Mouse (Mus musculus) kidney, adult 18-20 months (tissue): ENCODE measurements at regions not wholly inside any gene's neighbourhood (a gene's known extent, or its start where the extent isn't known, plus 50 kb on each side); places are given as distances from the start of the nearest gene placed in this dataset.

Experiments used
- DNase-seq: peaks from one replicate; pipeline ENCODE4 v3.0.0; 2021

DNA sequence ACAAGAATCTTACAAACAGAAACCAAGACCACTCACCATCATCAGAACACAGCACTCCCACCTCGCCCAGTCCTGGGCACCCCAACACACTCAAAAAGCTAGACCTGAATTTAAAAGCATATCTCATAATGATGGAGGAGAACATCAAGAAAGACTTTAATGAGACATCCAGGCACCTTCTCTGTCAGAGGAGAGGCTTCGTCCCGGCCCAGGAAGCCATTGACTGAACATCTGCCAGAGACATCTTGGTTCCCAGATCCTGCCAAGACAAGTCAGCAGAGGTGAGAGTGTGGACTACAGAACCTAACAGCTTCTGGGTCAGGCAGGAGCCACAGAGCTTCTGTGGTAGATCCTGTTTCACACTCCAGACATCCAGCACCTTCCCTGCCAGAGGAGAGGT is 93.4 kb downstream of the Vmn2r41 start:
- DNase-seq, result peak; percentile 2
